Mouse (Mus musculus) G1E (cell line): ENCODE data around the gene Wnk2.

Source experiments
- CTCF ChIP-seq: IDR thresholded peaks from 2 replicates; pipeline ENCODE4 v1.5.1; 2012; ENCODE audit warnings: low read depth, low read length, inconsistent platforms, mixed read lengths
- GATA1 ChIP-seq: IDR thresholded peaks from 2 replicates; pipeline ENCODE4 v1.6.1; 2012; ENCODE audit warnings: borderline replicate concordance, low read length, inconsistent platforms, mixed read lengths
- GATA2 ChIP-seq: IDR thresholded peaks from 2 replicates; pipeline ENCODE4 v1.6.1; 2012; ENCODE audit warnings: low read depth, low read length, inconsistent platforms, borderline replicate concordance

DNA sequence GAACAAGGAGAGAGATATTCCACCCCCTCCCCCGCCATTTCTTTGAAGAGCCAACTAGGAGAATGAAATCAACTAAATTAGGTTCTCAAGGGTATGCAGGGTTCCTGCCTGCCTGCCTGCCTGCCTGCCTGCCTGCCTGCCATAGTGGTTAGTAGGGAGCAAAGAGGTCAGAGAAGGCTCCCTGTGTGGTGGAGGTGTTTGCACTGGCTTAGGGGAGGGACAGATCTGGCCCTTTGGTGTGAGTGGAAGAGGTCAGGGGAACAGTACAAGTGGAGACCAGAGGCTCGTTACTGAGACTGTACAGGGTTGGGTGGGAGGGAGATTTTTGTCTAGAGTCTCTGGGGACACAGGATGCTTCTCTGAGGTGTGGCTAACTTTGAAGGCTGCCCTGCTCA is 41.1 kb upstream of the Wnk2 start:
- no peak for TF ChIP-seq CTCF
- no peak for TF ChIP-seq GATA1
- no peak for TF ChIP-seq GATA2
